Mouse (Mus musculus) left cerebral cortex, adult 8-10 months (tissue): ENCODE measurements around the gene Lrwd1. TPM values are rescaled to one million over a fixed set of nuclear protein-coding genes. Genes with fewer than 3 reads are reported as not detected.
A peak's percentile ranks its signal among the peaks of the same experiment; 100 is the strongest.
"Not testable (repeated sequence)": the region's sequence is repeated elsewhere in the genome, so short reads cannot be mapped to it uniquely, and the experiment has no call there.

Experiments used
- DNase-seq, 2 experiments: peaks; one replicate each; pipeline ENCODE4 v3.0.0; 2022; ENCODE audit warnings: low spot score in 2 of 2
- total RNA-seq, 4 experiments: library from RNA; stranded (reverse); gene quantifications; 2 replicates each; pipeline ENCODE4 v1.2.4; 2022

Lrwd1 gene
- total RNA-seq, 4 experiments from 2014 or later: 11.6 to 14.9 (median 13.4) TPM

GRCm38 (mm10) chr5:136149134-136149576 lies 13.3 kb upstream of the Lrwd1 start:
- DNase-seq: not testable (repeated sequence)

GRCm38 (mm10) chr5:136147704-136148103 lies 11.8 kb upstream of the Lrwd1 start:
- DNase-seq: no peak

- DNase-seq: no peak
These were observed 11.1 kb upstream of the Lrwd1 start for GRCm38 (mm10) chr5:136146936-136147335.

- no peak for DNase-seq
These were observed 8.9 kb upstream of the Lrwd1 start for GRCm38 (mm10) chr5:136144606-136145430.

- no peak for DNase-seq
These were observed 7.4 kb upstream of the Lrwd1 start for GRCm38 (mm10) chr5:136143161-136143755.

GRCm38 (mm10) chr5:136142746-136143145 lies 6.9 kb upstream of the Lrwd1 start:
- DNase-seq: no peak

- no peak for DNase-seq
These were observed 4.2 kb upstream of the Lrwd1 start for GRCm38 (mm10) chr5:136140057-136140482.

GRCm38 (mm10) chr5:136139393-136139792 lies 3.5 kb upstream of the Lrwd1 start:
- no peak for DNase-seq

- DNase-seq: no peak
These were observed 1.9 kb upstream of the Lrwd1 start for GRCm38 (mm10) chr5:136137658-136138274.

GRCm38 (mm10) chr5:136136292-136136990 lies 567 bp upstream of the Lrwd1 start:
- no peak for DNase-seq

GRCm38 (mm10) chr5:136122165-136122564 lies 13.7 kb downstream of the Lrwd1 start:
- DNase-seq: no peak

GRCm38 (mm10) chr5:136116784-136117112 lies 19.1 kb downstream of the Lrwd1 start:
- DNase-seq: no peak

GRCm38 (mm10) chr5:136115891-136116783 lies 19.7 kb downstream of the Lrwd1 start, which contains the start of gene Polr2j:
Gene Polr2j, plus strand, starts transcription at chr5:136116631.
- peak; percentile 92 to 93 for DNase-seq

GRCm38 (mm10) chr5:136113546-136113945 lies 22.3 kb downstream of the Lrwd1 start:
- not testable (repeated sequence) for DNase-seq

- DNase-seq: no peak
These were observed 26.8 kb downstream of the Lrwd1 start for GRCm38 (mm10) chr5:136109042-136109441.

GRCm38 (mm10) chr5:136108486-136108885 lies 27.4 kb downstream of the Lrwd1 start:
- DNase-seq: no peak

- DNase-seq: no peak
These were observed 31.4 kb downstream of the Lrwd1 start for GRCm38 (mm10) chr5:136104511-136104910.

- DNase-seq: peak; percentile 40 to 63
These were observed 33.6 kb downstream of the Lrwd1 start for GRCm38 (mm10) chr5:136102099-136102820.

- no peak for DNase-seq
These were observed 37.3 kb downstream of the Lrwd1 start for GRCm38 (mm10) chr5:136098536-136098935.

GRCm38 (mm10) chr5:136095089-136095488 lies 40.8 kb downstream of the Lrwd1 start:
- no peak for DNase-seq
